Mouse (Mus musculus) CH12.LX (cell line): ENCODE measurements around the gene Smo. TPM values are rescaled to one million over a fixed set of nuclear protein-coding genes. Genes with fewer than 3 reads are reported as not detected.

Experiments
- DNase-seq: peaks from one replicate; pipeline ENCODE4 v3.0.0-alpha.2; 2013; ENCODE audit errors: extremely low read depth
- H3K27ac ChIP-seq: 2 replicates; pipeline ENCODE4 v1.5.1; 2012; ENCODE audit warnings: low read depth, mild to moderate bottlenecking, control low read depth, moderate library complexity; ENCODE audit not compliant: insufficient read depth
- H3K27me3 ChIP-seq: replicated peaks from 2 replicates; pipeline ENCODE3; 2012; ENCODE audit warnings: inconsistent platforms
- H3K36me3 ChIP-seq, 2 experiments: replicated peaks in 1 of 2; 2 replicates each; pipeline versions ENCODE3 to v1.6.1; 2012; ENCODE audit warnings: inconsistent platforms in 1 of 2, low read length in 1 of 2, mild to moderate bottlenecking in 1 of 2, mixed read lengths in 1 of 2, moderate library complexity in 1 of 2; ENCODE audit not compliant: control insufficient read depth in 1 of 2, insufficient read depth in 1 of 2
- H3K4me1 ChIP-seq, 2 experiments: 2 replicates each; pipeline ENCODE4 v1.6.1; 2012; ENCODE audit warnings: inconsistent platforms in 1 of 2, moderate library complexity in 1 of 2; ENCODE audit not compliant: insufficient read depth in 2 of 2, control insufficient read depth in 1 of 2
- H3K4me2 ChIP-seq: 2 replicates; pipeline ENCODE4 v1.6.1; 2012; ENCODE audit warnings: low read depth, mild to moderate bottlenecking, control low read depth; ENCODE audit not compliant: poor library complexity, insufficient read depth, severe bottlenecking
- H3K4me3 ChIP-seq, 3 experiments: fragments of 150-350 bp in 1 of 3; sonication (generic) in 1 of 3; replicated peaks in 1 of 3; 2 replicates each; pipeline versions ENCODE3 to v1.5.1; 2011 to 2012; ENCODE audit warnings: low read depth in 2 of 3, low read length in 2 of 3, mild to moderate bottlenecking in 2 of 3, moderate library complexity in 2 of 3, control low read depth in 1 of 3, improper control_type of control experiment in 1 of 3, inconsistent platforms in 1 of 3, mixed read lengths in 1 of 3; ENCODE audit not compliant: poor library complexity in 1 of 3
- H3K79me2 ChIP-seq: replicated peaks from 2 replicates; pipeline ENCODE4 v1.6.1; 2012; ENCODE audit warnings: mild to moderate bottlenecking, moderate library complexity; ENCODE audit not compliant: control insufficient read depth, poor library complexity, insufficient read depth, severe bottlenecking; ENCODE audit errors: extremely low read depth
- H3K9ac ChIP-seq: 2 replicates; pipeline ENCODE4 v1.6.1; 2012; ENCODE audit warnings: low read depth, mild to moderate bottlenecking, control low read depth, moderate library complexity; ENCODE audit not compliant: insufficient read depth
- H3K9me3 ChIP-seq: replicated peaks from 2 replicates; pipeline ENCODE3; 2012; ENCODE audit warnings: low read length, inconsistent platforms, mixed read lengths
- CHD1 ChIP-seq: IDR thresholded peaks from 2 replicates; pipeline ENCODE4 v1.6.1; 2012; ENCODE audit warnings: low read depth, low read length, improper control_type of control experiment, inconsistent platforms
- CHD2 ChIP-seq: IDR thresholded peaks from 2 replicates; pipeline ENCODE4 v1.6.1; 2011; ENCODE audit warnings: low read length, improper control_type of control experiment
- CTCF ChIP-seq, 2 experiments: IDR thresholded peaks in 1 of 2; conservative IDR thresholded peaks in 1 of 2; 2 replicates each; pipeline ENCODE4 v1.5.1; 2011 to 2012; ENCODE audit warnings: low read depth in 2 of 2, low read length in 2 of 2, improper control_type of control experiment in 1 of 2, inconsistent platforms in 1 of 2, mild to moderate bottlenecking in 1 of 2, moderate library complexity in 1 of 2
- ELF1 ChIP-seq: IDR thresholded peaks from 2 replicates; pipeline ENCODE4 v1.6.1; 2014; ENCODE audit warnings: low read depth, mild to moderate bottlenecking, inconsistent platforms, low read length, improper control_type of control experiment
- ETS1 ChIP-seq: conservative IDR thresholded peaks from 2 replicates; pipeline ENCODE4 v1.6.1; 2012; ENCODE audit warnings: low read depth, mild to moderate bottlenecking, inconsistent platforms, low read length, improper control_type of control experiment, moderate library complexity
- IRF4 ChIP-seq: IDR thresholded peaks from 2 replicates; pipeline ENCODE4 v1.6.1; 2014; ENCODE audit warnings: low read depth, mild to moderate bottlenecking, inconsistent platforms, low read length, improper control_type of control experiment
- JUND ChIP-seq: conservative IDR thresholded peaks from 2 replicates; pipeline ENCODE4 v1.6.1; 2011; ENCODE audit warnings: low read depth, low read length, improper control_type of control experiment
- KAT2A ChIP-seq: IDR thresholded peaks from 2 replicates; pipeline ENCODE4 v1.6.1; 2012; ENCODE audit warnings: low read length, improper control_type of control experiment, inconsistent platforms; ENCODE audit not compliant: insufficient replicate concordance
- MAFK ChIP-seq: IDR thresholded peaks from 2 replicates; pipeline ENCODE4 v1.6.1; 2011; ENCODE audit warnings: low read length, improper control_type of control experiment; ENCODE audit not compliant: insufficient replicate concordance
- MEF2A ChIP-seq: IDR thresholded peaks from 2 replicates; pipeline ENCODE4 v1.6.1; 2014; ENCODE audit warnings: low read depth, mild to moderate bottlenecking, inconsistent platforms, low read length, improper control_type of control experiment, borderline replicate concordance
- MYC ChIP-seq: IDR thresholded peaks from 2 replicates; pipeline ENCODE4 v1.6.1; 2011; ENCODE audit warnings: low read depth, mild to moderate bottlenecking, improper control_type of control experiment, low read length
- NELFE ChIP-seq: IDR thresholded peaks from 2 replicates; pipeline ENCODE4 v1.6.1; 2011; ENCODE audit warnings: low read depth, low read length, improper control_type of control experiment
- PAX5 ChIP-seq: IDR thresholded peaks from 2 replicates; pipeline ENCODE4 v1.6.1; 2012; ENCODE audit warnings: low read length, inconsistent platforms, mixed read lengths
- SIN3A ChIP-seq: IDR thresholded peaks from 2 replicates; pipeline ENCODE4 v1.6.1; 2012; ENCODE audit warnings: low read length, improper control_type of control experiment, inconsistent platforms
- USF1 ChIP-seq: IDR thresholded peaks from 2 replicates; pipeline ENCODE4 v1.6.1; 2014; ENCODE audit warnings: low read depth, mild to moderate bottlenecking, inconsistent platforms, low read length, improper control_type of control experiment
- USF2 ChIP-seq: conservative IDR thresholded peaks from 2 replicates; pipeline ENCODE4 v1.6.1; 2011; ENCODE audit warnings: low read depth, low read length, improper control_type of control experiment
- dilution Hi-C: fragments of 300-500 bp; cut with MboI; formaldehyde crosslinking; loops from 2 replicates; pipeline ENCODE4 v1.14.3; 2020; ENCODE audit warnings: low sequenced_read_pairs; ENCODE audit not compliant: extremely low pct_unique_long_range_greater_than_20kb, extremely low pct_ligation_motif_present
- in situ Hi-C: fragments of 300-500 bp; cut with MboI; formaldehyde crosslinking; loops from 3 replicates; pipeline ENCODE4 v1.14.3; 2019; ENCODE audit warnings: low sequenced_read_pairs, low pct_ligation_motif_present, low pct_unique_long_range_greater_than_20kb, mixed read lengths
- polyA plus RNA-seq: library from polyadenylated mRNA; unstranded; fragments of >175 nt; gene quantifications from 2 replicates; pipeline ENCODE4 v1.2.1, GENCODE M21; 2012; ENCODE audit warnings: low read depth; ENCODE audit not compliant: insufficient read length
- total RNA-seq, 2 experiments: library from RNA; depleted of rRNA; stranded (reverse); fragments of 300-350 nt in 1 of 2; fragments of >200 nt in 1 of 2; gene quantifications; 2 replicates each; pipeline ENCODE4 v1.2.3; 2012 to 2014

The Smo gene
- total and polyA plus RNA-seq, 3 experiments, result 0.04 to 0.17 TPM; not detected in 1

DNA sequence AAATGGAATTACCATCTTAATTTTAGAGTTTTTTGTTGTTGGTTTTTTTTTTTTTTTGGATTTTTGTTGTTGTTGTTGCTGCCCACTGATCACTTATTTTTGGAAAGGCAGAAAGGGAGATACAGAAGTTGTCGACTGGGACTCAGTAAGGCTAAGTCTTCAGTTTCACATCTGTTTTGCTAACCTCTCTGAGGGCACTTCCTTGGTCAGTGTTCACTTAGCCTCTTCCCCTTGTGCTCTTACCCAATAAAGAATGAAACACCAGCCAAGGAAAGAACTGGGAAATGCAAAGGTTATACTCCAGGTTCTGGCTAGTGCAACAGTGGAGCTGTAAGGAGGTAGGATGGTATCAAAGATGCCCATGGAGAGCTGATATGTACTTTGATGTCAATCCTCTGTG is 5.8 kb upstream of the Smo start:
- Histone ChIP-seq H3K4me1 (peaks cover 6 to 9% of the 10 kb centered on the region in 2 experiments; a peak in 2 of 4 replicates), H3K4me2 (no peak overlapping the region), H3K79me2 (no peaks in the 10 kb centered on the region), H3K9me3 (no peaks in the 10 kb centered on the region), H3K36me3 (no peaks in the 10 kb centered on the region), H3K27me3 (no peaks in the 10 kb centered on the region), H3K4me3 (no peak overlapping the region), H3K9ac (no peak overlapping the region), H3K27ac (no peak overlapping the region)
- in situ Hi-C loops, result no loop called here
- dilution Hi-C loops, result no loop called here
- DNase-seq, result no peak
- no peak for TF ChIP-seq USF1
- no peak for TF ChIP-seq PAX5
- TF ChIP-seq USF2, result no peak
- TF ChIP-seq CTCF (conservative IDR thresholded peaks at IDR 0.05 in 1 of 2, IDR thresholded peaks at IDR 0.05 in 1 of 2; ENCODE audit: low read depth in 2 of 2, low read length in 2 of 2), result no peak
- TF ChIP-seq ELF1, result no peak
- TF ChIP-seq MYC, result no peak
- TF ChIP-seq MAFK, result no peak
- TF ChIP-seq SIN3A, result no peak
- no peak for TF ChIP-seq KAT2A

DNA sequence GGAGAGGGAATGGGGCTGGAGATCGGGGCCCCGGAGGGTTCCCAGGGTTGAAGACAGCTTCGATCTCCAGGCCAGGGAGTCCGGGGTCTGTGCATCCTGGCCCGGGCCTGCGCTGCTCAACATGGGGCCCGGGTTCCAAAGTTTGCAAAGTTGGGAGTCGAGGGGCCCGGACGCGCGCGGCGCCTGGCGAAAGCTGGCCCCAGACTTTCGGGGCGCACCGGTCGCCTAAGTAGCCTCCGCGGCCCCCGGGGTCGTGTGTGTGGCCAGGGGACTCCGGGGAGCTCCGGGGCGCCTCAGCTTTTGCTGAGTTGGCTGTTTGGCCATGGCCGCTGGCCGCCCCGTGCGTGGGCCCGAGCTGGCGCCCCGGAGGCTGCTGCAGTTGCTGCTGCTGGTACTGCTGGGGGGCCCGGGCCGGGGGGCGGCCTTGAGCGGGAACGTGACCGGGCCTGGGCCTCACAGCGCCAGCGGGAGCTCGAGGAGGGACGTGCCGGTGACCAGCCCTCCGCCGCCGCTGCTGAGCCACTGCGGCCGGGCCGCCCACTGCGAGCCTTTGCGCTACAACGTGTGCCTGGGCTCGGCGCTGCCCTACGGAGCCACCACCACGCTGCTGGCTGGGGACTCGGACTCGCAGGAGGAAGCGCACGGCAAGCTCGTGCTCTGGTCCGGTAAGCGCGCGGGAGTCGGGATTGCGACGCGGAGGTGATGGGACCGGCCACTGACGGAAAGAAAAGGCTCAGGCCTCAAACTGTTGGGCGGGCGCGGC is 567 bp downstream of the Smo start:
- no peaks in the 10 kb centered on the region for H3K9me3 ChIP-seq
- TF ChIP-seq CHD2 (no peak), SIN3A (no peak), NELFE (no peak)
- TF ChIP-seq, all 38 proteins: peak for 0
- no peak overlapping the region for H3K9ac ChIP-seq
- no peak for DNase-seq
- H3K27me3 ChIP-seq, result no peaks in the 10 kb centered on the region
- no peaks in the 10 kb centered on the region for H3K36me3 ChIP-seq
- no peaks in the 10 kb centered on the region for H3K79me2 ChIP-seq
- no peaks in the 10 kb centered on the region for H3K4me1 ChIP-seq
- H3K4me3 ChIP-seq, result no peak overlapping the region
- in situ Hi-C loops (no loop called here), dilution Hi-C loops (no loop called here)
- H3K4me2 ChIP-seq, result no peak overlapping the region
- H3K27ac ChIP-seq, result no peak overlapping the region

DNA sequence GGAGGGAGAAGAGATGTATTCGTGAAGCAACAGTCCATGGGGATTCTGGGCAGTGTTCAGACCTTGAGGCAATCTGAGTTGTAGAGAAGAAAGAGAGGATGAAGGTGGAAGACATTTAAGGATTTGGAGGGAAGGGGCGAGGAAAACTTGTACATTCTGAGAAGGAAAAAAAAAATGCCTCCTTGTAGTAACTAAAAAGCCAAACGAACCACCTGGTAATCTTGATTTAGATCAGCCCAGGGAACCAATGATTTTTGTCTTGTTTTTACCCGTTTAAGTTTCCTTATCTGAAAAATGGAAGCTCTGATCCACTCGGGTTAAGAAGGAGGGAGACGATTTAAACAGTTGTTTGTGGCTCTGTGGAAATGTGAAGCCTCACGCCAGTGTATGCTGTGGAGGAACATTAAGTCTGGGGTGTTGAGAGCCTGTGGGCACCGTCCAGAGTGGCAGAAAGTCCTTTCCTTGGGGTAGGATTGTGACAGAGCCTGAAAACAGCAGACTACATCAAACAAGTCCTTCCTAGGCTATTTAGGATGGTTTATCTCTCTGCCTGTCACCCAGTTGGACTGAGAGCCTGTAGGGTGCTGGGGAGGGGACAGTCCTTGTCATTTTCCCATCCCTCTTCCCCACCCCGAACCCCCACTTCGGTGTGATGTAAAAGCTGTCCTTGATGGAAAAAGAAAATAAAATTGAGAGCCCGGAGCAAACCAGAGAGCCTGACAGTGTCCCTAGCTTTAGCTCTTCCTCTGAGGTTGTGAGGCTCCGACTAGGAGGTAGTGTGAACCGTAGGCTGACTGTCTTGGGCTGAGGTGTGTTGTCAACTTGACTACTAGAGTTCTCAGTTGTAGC is 1.5 kb downstream of the Smo start:
- Histone ChIP-seq H3K79me2 (no peaks in the 10 kb centered on the region), H3K27me3 (no peaks in the 10 kb centered on the region), H3K36me3 (no peaks in the 10 kb centered on the region), H3K27ac (no peak overlapping the region), H3K9me3 (no peaks in the 10 kb centered on the region), H3K4me3 (no peak overlapping the region), H3K9ac (no peak overlapping the region), H3K4me1 (no peaks in the 10 kb centered on the region), H3K4me2 (no peak overlapping the region)
- dilution Hi-C loops (no loop called here), in situ Hi-C loops (no loop called here)
- no peak for DNase-seq
- no peak for TF ChIP-seq JUND
- no peak for TF ChIP-seq MEF2A
- TF ChIP-seq IRF4, result no peak
- no peak for TF ChIP-seq CHD1
- no peak for TF ChIP-seq MAFK
- no peak for TF ChIP-seq ETS1
- TF ChIP-seq MYC, result no peak
